In the genomic region with DNA sequence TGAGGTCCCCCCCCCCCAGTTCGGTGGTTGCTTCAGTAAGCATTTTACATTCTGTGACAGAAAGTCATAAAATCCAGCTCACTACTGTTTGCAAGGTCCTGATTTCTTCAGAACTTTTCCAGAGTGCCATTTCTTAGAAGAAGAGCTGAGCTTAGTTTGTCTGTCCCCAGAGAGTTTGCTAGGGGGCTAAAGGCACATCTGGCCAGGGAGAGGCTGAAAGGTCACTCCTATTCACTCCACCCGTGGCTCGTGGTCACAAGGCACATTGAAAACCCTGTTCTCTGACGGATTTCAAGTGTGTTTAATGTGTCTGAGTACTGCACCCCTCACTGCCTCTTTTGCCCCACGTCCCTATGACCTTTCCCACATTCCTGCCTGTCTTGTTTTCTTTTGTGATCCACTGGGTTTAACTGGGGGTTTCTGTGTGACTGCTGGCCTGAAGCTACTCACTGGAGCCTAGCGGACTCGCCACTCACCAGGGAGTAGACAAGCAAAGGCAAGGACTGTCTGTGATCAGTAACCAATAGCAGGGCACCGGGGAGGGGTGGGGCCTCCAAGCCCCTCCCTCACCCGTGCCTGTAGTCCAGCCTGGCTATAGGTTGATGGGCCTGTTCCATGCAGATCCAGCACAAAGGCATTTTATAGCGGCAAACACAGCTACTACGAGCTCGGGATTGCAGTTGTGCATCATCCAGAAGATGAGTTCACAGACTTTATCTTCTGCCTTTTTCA, we compare ENCODE assay signal across 10 mouse cellular contexts. TPM values are rescaled to one million over a fixed set of nuclear protein-coding genes. Genes with fewer than 3 reads are reported as not detected.
A peak's percentile ranks its signal among the peaks of the same experiment; 100 is the strongest.
DNase-seq lines count a peak whose midpoint lies in the region; ATAC-seq and TF ChIP-seq lines count a peak whose summit lies in the region.
"Had no signal": no experiment of that assay in that cellular context is flagged by ENCODE, and none has a peak within 500 bp of the region (broad histone marks: within the 10 kb centered on the region; RNA-seq: fewer than 3 reads in every experiment).

No protein-coding gene starts in this region.

- no peaks in the 10 kb centered on the region for H3K4me1 ChIP-seq in lung, embryonic 14.5 days (ENCODE audit: insufficient read depth)
- peaks cover 39% of the 10 kb centered on the region for H3K4me1 ChIP-seq in kidney, embryonic 15.5 days

- no peak overlapping the region for H3K4me3 ChIP-seq in lung, embryonic 14.5 days (ENCODE audit: low read depth, low read length)
- H3K4me3 ChIP-seq in kidney, embryonic 15.5 days (replicated peaks): no peak overlapping the region

- no peak overlapping the region for H3K4me2 ChIP-seq in lung, embryonic 14.5 days
- H3K4me2 ChIP-seq in kidney, embryonic 15.5 days: peak overlapping the region; percentile 8

- H3K27ac ChIP-seq in lung, embryonic 14.5 days (ENCODE audit: low read depth): no peak overlapping the region
- no peak overlapping the region for H3K27ac ChIP-seq in kidney, embryonic 15.5 days

- H3K9me3 ChIP-seq in lung, embryonic 14.5 days (ENCODE audit: low read depth, low read length): no peaks in the 10 kb centered on the region
- no peaks in the 10 kb centered on the region for H3K9me3 ChIP-seq in kidney, embryonic 15.5 days (replicated peaks)

- no peaks in the 10 kb centered on the region for H3K36me3 ChIP-seq in lung, embryonic 14.5 days (ENCODE audit: insufficient read depth)
- no peaks in the 10 kb centered on the region for H3K36me3 ChIP-seq in kidney, embryonic 15.5 days

- WGBS in lung, embryonic 14.5 days: 14% methylated on average over 12 of the region's 12 CpGs
- WGBS in kidney, embryonic 15.5 days: 7% methylated on average over 12 of the region's 12 CpGs

- no peak overlapping the region for H3K9ac ChIP-seq in lung, embryonic 14.5 days
- no peak overlapping the region for H3K9ac ChIP-seq in kidney, embryonic 15.5 days

- DNase-seq in lung, embryonic 14.5 days: no peak
- no peak for DNase-seq in lung, adult 18-20 months
- DNase-seq in R1 (ENCODE audit: low read depth, low spot score): peak; percentile 93
- peak; percentile 78 for DNase-seq in mesoderm, embryonic 11.5 days (ENCODE audit: low read depth, low spot score)
- no peak for DNase-seq in cerebellum, postnatal 36 days
- DNase-seq in layer of hippocampus, adult 8-10 months (ENCODE audit: low spot score in 2 of 2): no peak
- DNase-seq in heart, adult 8-10 months (ENCODE audit: low spot score): no peak
- DNase-seq: lung, postnatal 36 days; thymus, postnatal 25 days had no signal

- ATAC-seq in lung, embryonic 14.5 days (ENCODE audit: insufficient read depth): peak; percentile 69; the same call in 1 of the 2 replicates
- peak; percentile 86 for ATAC-seq in kidney, embryonic 15.5 days (replicated peaks; ENCODE audit: low FRiP score)

- no peak for TF ChIP-seq CTCF in lung, embryonic 14.5 days (IDR thresholded peaks at IDR 0.05; ENCODE audit: low read depth)

- peaks cover 55% of the 10 kb centered on the region for H3K27me3 ChIP-seq in lung, embryonic 14.5 days (ENCODE audit: insufficient read depth, low read length)
- peaks cover 82% of the 10 kb centered on the region for H3K27me3 ChIP-seq in kidney, embryonic 15.5 days

RNA-seq across cellular contexts. Expression of a gene that starts 13.2 kb away (rescaled TPM):
- 0.04 TPM in 1 of 2 replicates, not detected in the other for polyA plus RNA-seq in lung, embryonic 14.5 days (2014; fragmentation: Nextera tagmentation; extraction: Ambion mirVana)
- 2.1 and 2.5 TPM in 2 replicates for polyA plus RNA-seq in kidney, embryonic 15.5 days (2015; fragmentation: Nextera tagmentation; extraction: Ambion mirVana)
- 1 to 10 TPM in 1 of 4 experiments, under 1 TPM in 2, not detected in 1; 0.18 to 1.4 (median 0.23) TPM for total RNA-seq in layer of hippocampus, adult 8-10 months (2022)
- total RNA-seq in heart, adult 8-10 months (2022): under 1 TPM in 1 of 4 experiments, not detected in 3; 0.06 TPM

Comparison
In these comparisons a context has a peak if more than half of its experiments do, and no peak if none do; other contexts are left out.
1. DNase-seq: peak in R1 (single experiment) and mesoderm, embryonic 11.5 days (single experiment); none in lung, embryonic 14.5 days (single experiment), lung, adult 18-20 months (0 of 2), cerebellum, postnatal 36 days (0 of 2), layer of hippocampus, adult 8-10 months (0 of 2) and heart, adult 8-10 months (single experiment).